Mouse (Mus musculus): ENCODE data around the gene Odf3. TPM values are rescaled to one million over a fixed set of nuclear protein-coding genes. Genes with fewer than 3 reads are reported as not detected.

Gene Odf3
- polyA plus RNA-seq, 1 experiment from 2014 or later, result not detected

DNA sequence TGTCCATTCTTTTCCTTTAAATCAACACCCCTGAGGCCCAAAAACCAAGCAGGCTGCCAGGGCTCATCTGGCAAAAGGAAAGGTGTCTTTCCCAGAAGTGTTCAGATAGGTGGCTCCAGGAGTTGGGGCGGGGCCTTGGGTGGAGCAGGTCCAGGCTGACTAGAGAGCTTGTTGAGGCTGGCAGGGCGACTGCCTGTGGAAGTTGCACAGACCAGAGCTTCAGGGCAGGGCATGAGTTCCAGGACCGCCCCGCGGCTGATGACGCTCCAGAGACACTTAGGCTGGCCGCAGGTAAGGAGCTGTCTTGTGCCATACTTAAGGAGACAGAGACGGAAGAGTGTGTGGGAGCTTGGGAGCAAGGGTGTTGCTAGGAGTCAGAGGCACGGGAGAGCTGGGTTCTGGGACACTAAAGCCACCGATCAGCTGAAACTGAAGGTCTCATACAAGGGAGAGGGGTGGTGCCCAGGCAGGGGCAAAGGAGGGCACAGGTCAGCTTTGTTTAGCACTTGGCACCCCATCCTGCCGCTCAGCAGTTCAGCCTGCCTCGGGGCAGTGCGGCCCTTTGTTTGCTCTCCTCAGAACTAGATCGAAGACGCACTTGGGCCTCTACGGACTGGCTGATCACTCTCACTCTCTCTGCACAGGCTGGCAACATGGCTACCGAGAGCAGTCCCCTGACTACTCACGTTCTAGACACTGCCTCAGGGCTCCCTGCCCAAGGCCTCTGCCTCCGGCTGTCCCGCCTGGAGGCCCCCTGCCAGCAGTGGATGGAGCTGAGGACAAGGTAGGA lies 12.4 kb upstream of the Odf3 start, which contains the start of gene Urah:
Gene Urah, plus strand, starts transcription at position 51 of the 790 bp plus-strand sequence.
- no peak within 1 kb of the TSS for H3K4me3 ChIP-seq (ENCODE audit: inconsistent target)
- 89% methylated on average over 20 of the region's 20 CpGs for WGBS (ENCODE audit: missing documents)
- H3K79me2 ChIP-seq (ENCODE audit: inconsistent target), result no peaks in the 10 kb centered on the region
- no peaks in the 10 kb centered on the region for H3K36me3 ChIP-seq (ENCODE audit: inconsistent target)
- no peak within 1 kb of the TSS for H3K27ac ChIP-seq

DNA sequence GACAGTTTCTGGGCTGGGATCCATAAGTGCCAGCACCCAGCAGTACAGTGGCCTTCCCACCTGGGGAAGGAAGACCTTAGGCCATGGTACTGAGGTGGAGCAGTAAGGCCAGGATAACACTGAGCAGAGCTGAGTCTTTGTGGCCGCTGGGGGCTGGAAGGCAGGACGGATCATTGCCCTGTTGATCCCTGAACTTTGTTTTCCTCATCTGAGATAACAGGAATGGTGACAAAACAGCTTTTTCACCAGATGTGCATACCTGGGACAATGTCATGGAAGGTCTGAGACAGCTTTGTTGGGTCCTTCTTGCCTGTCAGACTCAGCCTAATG lies 11.9 kb upstream of the Odf3 start:
- H3K27ac ChIP-seq, result no peak overlapping the region
- WGBS (ENCODE audit: missing documents), result 97% methylated on average over 2 of the region's 2 CpGs
- H3K79me2 ChIP-seq (ENCODE audit: inconsistent target), result no peaks in the 10 kb centered on the region
- no peak overlapping the region for H3K4me3 ChIP-seq (ENCODE audit: inconsistent target)
- no peaks in the 10 kb centered on the region for H3K36me3 ChIP-seq (ENCODE audit: inconsistent target)

DNA sequence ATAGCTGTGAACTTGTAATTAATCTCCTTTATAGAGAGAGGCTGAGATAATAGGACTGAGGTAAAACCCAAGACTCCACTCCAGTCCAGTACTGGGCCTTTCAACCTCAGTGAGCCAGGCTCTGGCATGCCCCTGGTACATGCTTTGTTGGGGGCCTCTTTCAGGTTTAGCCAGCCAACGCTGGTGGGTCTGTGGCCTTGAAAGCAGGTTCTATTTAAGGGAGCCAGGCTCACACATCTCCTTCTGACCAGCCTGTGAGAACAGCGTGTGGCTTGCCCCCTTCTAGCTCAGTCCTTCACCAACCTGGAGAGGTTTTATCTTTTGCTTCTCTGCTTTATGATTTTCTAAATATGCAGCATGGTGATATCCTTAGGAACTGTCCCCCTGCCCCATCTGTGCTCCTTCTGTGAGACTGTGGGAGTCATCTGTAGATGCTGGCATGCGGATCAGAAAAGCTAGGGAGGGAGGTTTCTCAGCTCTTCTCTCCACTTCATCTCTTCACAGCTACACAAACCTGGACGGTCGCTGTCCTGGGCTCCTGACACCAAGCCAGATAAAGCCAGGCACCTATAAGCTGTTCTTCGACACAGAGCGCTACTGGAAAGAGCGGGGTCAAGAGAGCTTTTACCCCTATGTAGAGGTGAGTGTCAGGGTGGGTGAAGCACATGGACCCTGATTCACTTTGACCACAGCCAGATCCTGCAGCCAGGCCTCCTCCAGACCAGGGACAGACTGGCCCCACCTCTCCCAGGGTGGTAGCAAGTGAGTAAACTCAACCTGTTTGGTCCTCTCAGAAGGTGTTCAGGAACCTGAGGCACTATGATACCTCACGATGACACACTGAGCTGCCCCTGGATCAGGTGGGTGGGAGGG lies 11.1 kb upstream of the Odf3 start:
- Histone ChIP-seq H3K4me3 (ENCODE audit: inconsistent target) (no peak overlapping the region), H3K79me2 (ENCODE audit: inconsistent target) (no peaks in the 10 kb centered on the region), H3K36me3 (ENCODE audit: inconsistent target) (no peaks in the 10 kb centered on the region), H3K27ac (no peak overlapping the region)
- 94% methylated on average over 9 of the region's 9 CpGs for WGBS (ENCODE audit: missing documents)

DNA sequence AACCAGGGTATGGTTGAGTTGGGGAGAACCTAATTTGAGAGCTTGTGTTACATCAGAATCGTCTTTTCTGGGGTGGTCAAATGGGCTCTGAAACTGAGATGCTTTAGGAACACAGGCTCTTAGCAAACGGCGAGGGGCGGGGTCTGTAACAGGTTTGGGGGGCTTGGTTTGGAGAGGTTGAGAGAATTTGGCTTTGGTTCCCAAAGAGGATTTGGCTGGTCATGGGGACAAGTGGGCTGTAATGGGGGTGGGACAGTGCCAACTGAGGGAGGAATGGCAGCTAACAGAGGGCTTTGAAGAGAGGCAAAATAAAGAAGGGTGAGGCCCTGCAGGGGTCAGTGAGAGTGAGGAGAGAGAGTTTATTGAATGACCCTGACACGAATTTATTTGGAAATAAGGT lies 8.0 kb upstream of the Odf3 start:
- Histone ChIP-seq H3K4me3 (ENCODE audit: inconsistent target) (no peak overlapping the region), H3K36me3 (ENCODE audit: inconsistent target) (no peaks in the 10 kb centered on the region), H3K27ac (no peak overlapping the region), H3K79me2 (ENCODE audit: inconsistent target) (no peaks in the 10 kb centered on the region)
- WGBS (ENCODE audit: missing documents), result 72% methylated on average over 5 of the region's 5 CpGs

DNA sequence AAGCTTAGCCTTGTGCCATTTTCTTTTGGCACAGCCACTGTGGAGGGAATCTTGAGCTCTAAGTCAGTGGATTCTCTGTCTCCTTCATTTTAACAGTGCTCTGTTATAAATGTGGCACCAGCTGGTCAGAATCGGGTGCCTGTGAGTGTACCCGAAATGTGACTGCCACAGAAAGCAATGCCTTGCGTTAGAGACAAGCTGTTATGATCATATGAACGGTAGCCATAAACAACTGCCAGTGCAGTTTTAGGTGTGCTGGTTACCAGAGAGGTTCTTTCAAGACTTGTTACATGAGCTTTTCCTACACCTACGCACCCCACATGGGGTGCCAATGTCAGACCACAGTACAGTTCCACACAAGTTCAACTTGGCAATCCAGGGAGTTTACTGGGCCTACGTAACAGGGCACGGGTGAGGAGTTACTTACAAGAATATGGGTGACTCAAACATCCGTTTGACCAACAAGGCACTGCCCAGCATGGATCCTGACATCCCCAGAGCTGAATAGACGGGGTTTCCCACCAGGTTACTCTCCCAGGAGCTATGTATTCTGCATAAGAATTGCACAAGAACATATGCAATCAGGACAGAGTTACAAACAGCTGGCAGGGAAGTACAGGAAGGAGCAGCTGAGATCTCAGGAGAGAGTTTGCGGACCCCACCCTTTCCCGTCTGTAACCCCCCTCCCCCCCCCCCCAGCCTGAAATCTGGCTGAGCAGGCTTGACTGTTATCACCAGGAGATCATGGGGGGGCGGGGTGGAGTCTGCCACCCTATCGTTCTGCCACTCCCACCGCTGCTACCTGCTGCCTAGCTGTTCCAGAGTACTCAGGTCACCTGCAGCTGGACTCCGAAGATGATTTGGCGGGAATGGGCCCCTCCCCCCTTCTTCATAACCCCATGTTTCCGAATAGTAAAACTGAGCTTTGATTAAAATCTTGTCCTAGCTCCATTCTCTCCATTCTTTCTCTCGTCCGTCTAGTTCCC lies 6.6 kb upstream of the Odf3 start:
- H3K27ac ChIP-seq, result no peak overlapping the region
- H3K79me2 ChIP-seq (ENCODE audit: inconsistent target), result no peaks in the 10 kb centered on the region
- no peaks in the 10 kb centered on the region for H3K36me3 ChIP-seq (ENCODE audit: inconsistent target)
- no peak overlapping the region for H3K4me3 ChIP-seq (ENCODE audit: inconsistent target)
- 59% methylated on average over 18 of the region's 19 CpGs for WGBS (ENCODE audit: missing documents)

DNA sequence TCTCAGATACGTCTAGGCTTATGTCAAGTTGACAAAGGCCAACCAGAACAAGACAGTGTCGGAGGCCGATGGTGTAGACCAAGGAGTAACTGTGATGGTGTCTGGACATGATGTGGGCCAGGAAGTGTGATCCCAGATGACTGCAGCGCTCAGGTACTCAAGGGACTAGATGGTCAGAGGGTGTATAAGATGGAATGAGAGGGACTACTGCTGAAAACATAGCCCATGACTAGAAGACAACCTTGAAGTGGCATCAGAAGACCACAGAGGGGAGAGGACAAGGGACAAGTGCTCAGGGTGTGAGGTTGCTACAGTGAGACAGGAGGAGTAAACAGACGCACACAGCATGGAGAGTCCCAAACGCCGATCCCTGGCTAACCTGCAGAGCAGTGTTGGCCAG lies 3.8 kb upstream of the Odf3 start:
- no peak overlapping the region for H3K4me3 ChIP-seq (ENCODE audit: inconsistent target)
- H3K79me2 ChIP-seq (ENCODE audit: inconsistent target), result no peaks in the 10 kb centered on the region
- H3K36me3 ChIP-seq (ENCODE audit: inconsistent target), result no peaks in the 10 kb centered on the region
- WGBS (ENCODE audit: missing documents), result 90% methylated on average over 7 of the region's 7 CpGs
- no peak overlapping the region for H3K27ac ChIP-seq

DNA sequence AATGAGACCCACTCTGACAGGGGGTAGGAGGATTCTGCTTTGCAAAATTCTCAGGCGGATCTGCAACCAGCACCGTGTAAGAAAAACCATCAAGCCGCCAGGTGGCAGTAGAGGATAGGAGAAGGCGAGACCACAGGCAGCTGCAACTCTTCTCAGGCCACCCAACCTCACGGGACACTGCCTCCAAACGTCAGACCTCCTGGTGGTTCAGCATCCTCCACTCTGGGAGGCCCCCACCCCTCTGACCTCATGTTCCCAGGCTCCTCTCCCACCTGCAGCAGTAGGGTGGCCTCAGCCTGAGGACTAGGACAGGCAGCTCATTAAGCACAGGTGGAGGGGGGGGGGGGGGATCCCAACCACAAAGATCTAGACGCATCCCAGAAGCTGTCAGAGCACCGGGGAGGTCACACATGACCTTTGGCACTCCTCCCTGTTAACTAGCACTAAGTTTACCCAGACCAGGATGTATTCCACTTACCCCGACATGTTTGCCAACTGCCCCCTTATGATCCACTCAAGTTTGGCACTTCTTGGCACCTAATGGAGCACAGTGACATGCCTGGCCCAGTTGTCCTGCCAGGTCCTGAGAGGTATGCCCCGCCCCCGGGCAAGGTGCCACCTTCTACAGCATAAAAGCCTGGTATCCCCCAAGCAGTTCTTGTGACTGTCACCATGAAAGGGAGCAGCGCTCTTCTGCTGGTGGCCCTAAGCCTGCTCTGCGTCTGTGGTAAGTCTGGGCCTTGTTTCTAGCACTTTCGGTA lies 2.5 kb upstream of the Odf3 start, which contains the start of gene Scgb1c1:
Gene Scgb1c1, plus strand, starts transcription at position 643 of the 761 bp plus-strand sequence.
- 38% methylated on average over 14 of the region's 14 CpGs for WGBS (ENCODE audit: missing documents)
- Histone ChIP-seq H3K79me2 (ENCODE audit: inconsistent target) (no peaks in the 10 kb centered on the region), H3K4me3 (ENCODE audit: inconsistent target) (no peak within 1 kb of the TSS), H3K27ac (no peak within 1 kb of the TSS), H3K36me3 (ENCODE audit: inconsistent target) (no peaks in the 10 kb centered on the region)

DNA sequence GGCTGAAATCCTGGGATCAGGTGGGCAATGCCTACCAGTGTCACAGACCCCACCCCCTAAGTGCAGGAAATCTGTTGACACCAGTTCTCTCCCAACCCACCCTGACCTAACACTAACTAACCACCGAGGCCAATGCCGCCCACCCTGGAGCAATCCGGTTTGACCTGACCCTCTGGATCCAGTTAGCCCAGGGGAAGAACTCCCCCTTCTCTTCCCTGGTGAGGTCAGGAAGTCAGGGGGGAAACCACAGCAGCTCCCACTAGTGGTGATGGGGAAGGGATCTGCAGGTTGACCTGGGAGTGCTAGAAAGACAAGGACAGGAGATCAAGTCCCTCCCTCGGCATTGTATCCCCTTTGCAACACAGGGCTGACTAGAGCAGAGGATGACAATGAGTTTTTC lies 1.9 kb upstream of the Odf3 start:
- 67% methylated on average over 4 of the region's 4 CpGs for WGBS (ENCODE audit: missing documents)

DNA sequence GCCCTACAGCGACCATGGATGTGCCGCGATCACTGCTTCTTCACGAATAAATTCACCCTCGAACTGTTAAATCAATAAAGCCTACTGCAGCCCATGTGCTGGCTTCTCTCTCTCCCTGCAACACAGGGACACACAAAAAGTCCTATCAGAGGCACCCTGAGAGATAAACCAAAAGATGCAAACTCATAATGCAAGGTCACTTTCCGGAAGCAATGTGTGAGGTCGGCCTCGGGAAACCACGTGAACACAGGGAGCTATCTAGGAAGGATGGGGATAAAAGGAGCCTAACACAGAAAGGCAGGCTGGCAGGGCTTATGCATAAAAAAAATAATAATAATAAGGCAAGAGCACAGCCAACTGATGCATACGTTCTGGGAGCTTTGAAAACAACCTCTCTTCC lies 929 bp upstream of the Odf3 start:
- Histone ChIP-seq H3K27ac (no peak overlapping the region), H3K79me2 (ENCODE audit: inconsistent target) (no peaks in the 10 kb centered on the region), H3K4me3 (ENCODE audit: inconsistent target) (no peak overlapping the region), H3K36me3 (ENCODE audit: inconsistent target) (no peaks in the 10 kb centered on the region)
- 84% methylated on average over 10 of the region's 10 CpGs for WGBS (ENCODE audit: missing documents)

More for the DNA sequence above, 1.9 kb upstream of the Odf3 start:
- Histone ChIP-seq H3K36me3 (ENCODE audit: inconsistent target) (no peaks in the 10 kb centered on the region), H3K79me2 (ENCODE audit: inconsistent target) (no peaks in the 10 kb centered on the region), H3K27ac (no peak overlapping the region), H3K4me3 (ENCODE audit: inconsistent target) (no peak overlapping the region)

DNA sequence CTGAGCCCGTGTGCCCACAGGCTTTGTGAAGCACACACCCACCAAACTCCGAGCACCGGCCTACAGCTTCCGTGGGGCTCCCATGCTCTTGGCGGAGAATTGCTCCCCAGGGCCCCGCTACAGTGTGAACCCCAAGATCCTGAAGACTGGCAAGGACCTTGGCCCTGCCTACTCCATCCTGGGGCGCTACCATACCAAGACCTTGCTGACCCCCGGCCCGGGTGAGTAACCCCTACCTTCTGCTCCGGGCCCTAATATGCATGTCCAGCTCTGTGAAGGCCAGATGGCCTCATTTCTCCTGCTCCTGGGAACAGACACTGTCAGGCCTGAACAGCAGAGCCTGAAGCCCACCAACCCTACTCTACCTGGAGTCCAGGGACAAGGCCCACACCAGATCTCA lies 986 bp downstream of the Odf3 start:
- H3K36me3 ChIP-seq (ENCODE audit: inconsistent target), result peaks cover 13% of the 10 kb centered on the region
- peaks cover 11% of the 10 kb centered on the region for H3K79me2 ChIP-seq (ENCODE audit: inconsistent target)
- 95% methylated on average over 10 of the region's 10 CpGs for WGBS (ENCODE audit: missing documents)
- H3K27ac ChIP-seq, result no peak overlapping the region
- H3K4me3 ChIP-seq (ENCODE audit: inconsistent target), result no peak overlapping the region

DNA sequence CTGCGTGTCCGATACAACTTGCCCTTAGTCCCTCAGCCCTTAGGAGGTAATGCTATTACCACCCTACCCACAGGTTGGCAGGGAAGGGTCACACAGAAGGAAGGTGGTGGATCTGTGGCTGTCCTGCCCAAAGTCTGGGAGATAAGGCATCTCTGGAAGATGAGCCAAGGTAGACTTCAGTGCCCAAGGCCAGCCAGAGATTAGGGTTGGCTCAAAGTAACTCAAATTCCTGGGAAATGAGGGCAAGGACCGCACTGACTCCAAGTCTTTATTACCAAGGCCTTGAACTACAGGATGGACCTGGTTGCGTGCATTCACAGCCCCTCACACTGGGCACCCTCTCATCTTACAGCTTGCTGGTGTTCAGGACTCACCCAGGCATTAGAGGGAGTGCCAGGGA lies 4.3 kb downstream of the Odf3 start:
- H3K36me3 ChIP-seq (ENCODE audit: inconsistent target), result peaks cover 20% of the 10 kb centered on the region
- 98% methylated on average over 4 of the region's 4 CpGs for WGBS (ENCODE audit: missing documents)

DNA sequence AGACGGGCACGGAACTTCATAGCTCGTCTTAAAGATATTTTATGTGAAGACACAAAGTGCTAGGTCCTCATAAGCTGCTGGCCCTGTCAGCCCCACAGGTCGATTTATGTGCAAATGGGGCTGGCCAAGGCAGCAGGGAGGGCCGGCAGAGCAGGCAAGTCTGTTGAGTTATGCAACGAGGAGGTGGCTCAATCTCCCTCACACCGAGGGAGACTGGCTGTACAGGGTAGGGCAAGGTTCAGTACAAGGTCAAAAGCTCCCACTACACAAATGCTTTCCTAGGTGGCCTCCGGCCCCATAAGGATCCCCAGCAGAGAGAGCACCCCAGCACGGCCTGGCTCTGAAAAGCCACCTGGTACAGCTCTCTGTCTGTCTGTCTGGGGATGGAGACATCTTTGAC lies 5.8 kb downstream of the Odf3 start:
- Histone ChIP-seq H3K79me2 (ENCODE audit: inconsistent target) (peaks cover 48% of the 10 kb centered on the region), H3K36me3 (ENCODE audit: inconsistent target) (peaks cover 20% of the 10 kb centered on the region), H3K4me3 (ENCODE audit: inconsistent target) (no peak overlapping the region), H3K27ac (no peak overlapping the region)
- 64% methylated on average over 9 of the region's 9 CpGs for WGBS (ENCODE audit: missing documents)

More for the DNA sequence above, 4.3 kb downstream of the Odf3 start:
- Histone ChIP-seq H3K27ac (no peak overlapping the region), H3K79me2 (ENCODE audit: inconsistent target) (peaks cover 37% of the 10 kb centered on the region), H3K4me3 (ENCODE audit: inconsistent target) (no peak overlapping the region)

DNA sequence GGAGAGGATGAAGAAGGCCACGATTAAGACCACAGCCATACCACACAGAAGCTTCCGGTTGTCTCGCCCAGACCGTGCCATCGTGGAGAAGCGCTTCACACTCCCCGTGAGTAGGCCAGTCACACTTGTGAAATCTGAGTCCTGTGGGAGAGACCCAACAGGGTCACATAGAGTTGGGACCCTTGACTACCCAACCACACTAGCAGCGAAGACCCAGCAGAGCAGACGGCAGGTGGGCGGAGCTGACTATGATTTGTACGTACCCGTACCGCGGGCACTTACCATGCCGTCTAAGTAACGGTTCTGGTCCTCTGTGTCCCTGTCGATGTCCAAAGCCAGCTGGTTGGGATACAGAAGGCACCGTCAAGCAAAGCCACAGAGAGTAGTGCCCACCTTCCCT lies 6.9 kb downstream of the Odf3 start:
- no peak overlapping the region for H3K27ac ChIP-seq
- peaks cover 59% of the 10 kb centered on the region for H3K79me2 ChIP-seq (ENCODE audit: inconsistent target)
- peaks cover 25% of the 10 kb centered on the region for H3K36me3 ChIP-seq (ENCODE audit: inconsistent target)
- WGBS (ENCODE audit: missing documents), result 94% methylated on average over 18 of the region's 18 CpGs
- H3K4me3 ChIP-seq (ENCODE audit: inconsistent target), result no peak overlapping the region

DNA sequence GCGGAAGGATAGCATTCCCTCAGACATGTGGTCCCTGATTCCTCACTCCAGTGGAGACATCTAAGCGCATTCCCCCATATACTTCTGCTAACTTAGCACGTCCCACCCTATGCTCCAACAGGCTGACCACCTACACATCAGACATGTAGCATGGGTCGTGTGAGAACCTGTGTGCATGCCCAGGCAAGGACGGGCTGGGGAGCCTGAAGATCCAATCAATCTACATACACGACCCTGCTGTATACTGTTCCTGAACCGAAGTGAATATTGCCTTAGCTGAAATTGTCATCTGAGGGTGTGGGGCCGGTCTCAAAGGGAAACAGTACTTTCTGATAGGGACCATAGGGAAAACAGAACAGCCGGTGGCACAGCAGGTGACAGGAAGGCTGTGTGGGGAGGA lies 7.6 kb downstream of the Odf3 start:
- Histone ChIP-seq H3K4me3 (ENCODE audit: inconsistent target) (peak overlapping the region; percentile 90), H3K79me2 (ENCODE audit: inconsistent target) (peaks cover 66% of the 10 kb centered on the region), H3K27ac (peak overlapping the region; percentile 91), H3K36me3 (ENCODE audit: inconsistent target) (peaks cover 32% of the 10 kb centered on the region)
- 65% methylated on average over 8 of the region's 9 CpGs for WGBS (ENCODE audit: missing documents)
